Mouse (Mus musculus): Measurements from ENCODE around the gene Cep170b. TPM values are rescaled to one million over a fixed set of nuclear protein-coding genes. Genes with fewer than 3 reads are reported as not detected.

Gene Cep170b
- polyA plus RNA-seq, 1 experiment: 22.8 TPM

DNA sequence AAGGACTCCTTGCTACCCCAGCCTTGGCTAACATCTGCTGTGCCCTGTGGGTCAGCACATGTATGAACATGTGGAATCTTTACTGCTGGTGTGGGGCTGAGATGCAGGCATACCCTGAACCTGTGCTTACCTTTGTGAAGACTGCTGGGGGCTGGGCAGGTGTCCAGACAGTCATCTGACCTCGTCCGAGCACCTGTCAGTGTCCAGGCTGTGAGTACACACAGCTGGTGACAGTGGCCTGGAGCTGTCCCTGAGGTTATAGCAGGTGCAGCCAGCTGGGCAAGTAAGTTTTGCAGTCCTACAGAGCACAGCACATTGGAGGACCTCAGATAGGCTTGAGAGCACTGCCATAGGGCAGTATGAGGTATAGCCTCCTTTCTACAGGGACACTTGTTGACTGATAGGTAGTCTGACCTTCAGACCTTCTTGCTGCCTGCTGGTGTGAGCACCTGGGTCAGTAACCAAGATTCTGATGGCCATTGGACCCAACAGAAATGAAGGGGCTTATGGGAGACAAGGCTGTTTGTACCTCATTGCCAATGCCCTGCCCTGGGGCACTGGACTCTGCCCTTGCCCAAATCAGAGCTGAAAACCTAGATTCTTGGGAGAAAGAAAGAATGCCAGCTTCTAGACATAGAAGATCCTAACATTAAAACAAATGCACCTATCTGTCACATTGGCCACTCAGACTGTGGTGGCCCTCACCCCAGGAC lies 14.0 kb downstream of the Cep170b start:
- Histone ChIP-seq H3K36me3 (ENCODE audit: control insufficient read depth, insufficient read depth) (peaks cover 4% of the 10 kb centered on the region), H3K27me3 (ENCODE audit: control insufficient read depth, insufficient read depth, insufficient read length) (no peaks in the 10 kb centered on the region), H3K79me2 (ENCODE audit: control insufficient read depth, insufficient read depth) (no peaks in the 10 kb centered on the region), H3ac (ENCODE audit: control insufficient read depth, insufficient read length) (no peak overlapping the region), H3K4me2 (ENCODE audit: low read depth) (no peak overlapping the region), H3K4me3 (no peak overlapping the region)
- peak in 1 of 3 experiments; percentile 20 for TF ChIP-seq MYOG (IDR thresholded peaks at IDR 0.05; ENCODE audit: control insufficient read depth in 1 of 3, insufficient read depth in 1 of 3, insufficient read length in 2 of 3, low read depth in 2 of 3)
- TF ChIP-seq POLR2A (IDR thresholded peaks at IDR 0.05; ENCODE audit: insufficient read length, low read depth): no peak
- peak in 2 of 3 experiments; percentile 32 to 51 for TF ChIP-seq MYOD1 (IDR thresholded peaks at IDR 0.05; ENCODE audit: control insufficient read depth in 1 of 3, insufficient read length in 2 of 3, low read depth in 2 of 3)

DNA sequence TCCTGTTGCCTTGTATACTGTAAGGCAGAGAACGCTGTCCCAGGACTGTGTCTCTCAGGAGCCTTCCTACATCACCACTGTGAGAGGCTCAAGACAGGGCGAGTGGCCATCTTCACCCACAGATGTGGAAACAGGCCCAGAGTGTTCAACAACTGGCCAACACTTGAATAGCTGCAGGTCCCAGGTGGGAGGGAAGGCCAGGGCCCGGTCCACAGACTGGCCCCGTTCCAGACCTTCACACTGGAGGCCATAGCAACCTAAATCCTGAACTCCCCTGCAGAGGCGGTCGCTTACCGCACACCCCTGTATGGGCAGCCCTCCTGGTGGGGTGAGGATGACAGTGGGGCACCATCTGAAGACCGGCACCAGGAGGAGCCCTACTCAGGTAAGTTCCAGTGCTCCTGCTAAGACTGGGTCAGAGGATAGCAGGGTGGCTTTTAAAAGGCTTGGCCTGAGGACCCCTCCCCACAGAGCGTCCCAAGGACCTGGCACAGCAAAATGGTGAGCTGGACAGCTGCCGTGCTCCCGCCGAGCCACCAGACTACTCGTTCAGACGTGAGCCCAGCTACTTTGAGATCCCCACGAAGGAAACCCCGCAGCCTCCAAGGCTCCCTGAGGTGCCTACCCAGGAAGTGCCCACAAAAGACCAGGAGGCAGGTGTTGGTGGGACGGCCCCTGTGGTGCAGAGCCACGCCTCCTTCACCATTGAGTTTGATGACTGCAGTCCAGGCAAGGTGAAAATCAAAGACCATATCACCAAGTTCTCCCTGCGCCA lies 14.8 kb downstream of the Cep170b start:
- Histone ChIP-seq H3K36me3 (ENCODE audit: control insufficient read depth, insufficient read depth) (peaks cover 4% of the 10 kb centered on the region), H3ac (ENCODE audit: control insufficient read depth, insufficient read length) (no peak overlapping the region), H3K27me3 (ENCODE audit: control insufficient read depth, insufficient read depth, insufficient read length) (no peaks in the 10 kb centered on the region), H3K4me2 (ENCODE audit: low read depth) (no peak overlapping the region), H3K79me2 (ENCODE audit: control insufficient read depth, insufficient read depth) (no peaks in the 10 kb centered on the region), H3K4me3 (no peak overlapping the region)
- no peak for TF ChIP-seq MYOG (IDR thresholded peaks at IDR 0.05; ENCODE audit: control insufficient read depth in 1 of 3, insufficient read depth in 1 of 3, insufficient read length in 2 of 3, low read depth in 2 of 3)
- TF ChIP-seq USF1 (IDR thresholded peaks at IDR 0.05; ENCODE audit: low read depth): no peak
- no peak for TF ChIP-seq TCF3 (IDR thresholded peaks at IDR 0.05; ENCODE audit: insufficient read length, low read depth)
- TF ChIP-seq REST (IDR thresholded peaks at IDR 0.05; ENCODE audit: insufficient read depth, insufficient read length): no peak
- TF ChIP-seq POLR2A (IDR thresholded peaks at IDR 0.05; ENCODE audit: insufficient read length, low read depth): no peak
- TF ChIP-seq MAX (IDR thresholded peaks at IDR 0.05; ENCODE audit: low read depth): no peak
- no peak for TF ChIP-seq TCF12 (IDR thresholded peaks at IDR 0.05; ENCODE audit: insufficient read depth, poor library complexity, severe bottlenecking)
- TF ChIP-seq MYOD1 (IDR thresholded peaks at IDR 0.05; ENCODE audit: control insufficient read depth in 1 of 3, insufficient read length in 2 of 3, low read depth in 2 of 3): no peak

DNA sequence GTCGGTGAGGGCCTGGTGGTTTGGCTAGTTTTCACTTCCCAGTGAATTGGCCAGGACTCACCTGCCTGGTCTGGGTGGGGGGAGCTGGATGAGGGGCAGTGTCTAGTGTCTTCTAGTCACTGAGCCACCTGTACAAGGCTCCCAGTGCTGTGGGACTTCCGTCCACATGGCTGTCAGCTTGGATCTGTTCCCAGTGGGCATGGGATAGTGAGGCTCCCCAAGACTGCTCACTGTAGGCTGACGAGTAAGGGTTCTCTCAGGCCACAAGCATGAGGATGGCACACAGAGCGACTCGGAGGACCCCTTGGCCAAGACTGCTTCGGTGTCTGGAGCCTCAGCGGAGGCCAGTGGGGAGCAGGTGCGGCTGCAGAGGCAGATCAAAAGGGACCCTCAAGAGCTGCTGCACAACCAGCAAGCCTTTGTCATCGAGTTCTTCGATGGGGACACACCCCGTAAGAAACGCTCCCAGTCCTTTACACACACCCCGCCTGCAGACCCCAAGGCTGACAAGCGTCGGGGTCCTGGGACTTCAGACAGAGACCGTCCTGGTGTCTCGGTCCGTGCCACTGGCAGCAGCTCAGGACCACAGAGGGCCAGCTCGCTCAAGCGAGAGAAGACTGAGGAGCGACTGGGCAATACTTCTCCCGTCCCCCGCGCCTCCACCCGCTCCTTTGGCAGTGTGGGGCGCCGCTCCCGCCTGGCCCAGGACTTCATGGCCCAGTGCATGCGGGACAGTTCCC lies 15.8 kb downstream of the Cep170b start:
- no peak overlapping the region for H3ac ChIP-seq (ENCODE audit: control insufficient read depth, insufficient read length)
- H3K27me3 ChIP-seq (ENCODE audit: control insufficient read depth, insufficient read depth, insufficient read length): no peaks in the 10 kb centered on the region
- no peak overlapping the region for H3K4me3 ChIP-seq
- H3K4me2 ChIP-seq (ENCODE audit: low read depth): no peak overlapping the region
- H3K36me3 ChIP-seq (ENCODE audit: control insufficient read depth, insufficient read depth): peaks cover 4% of the 10 kb centered on the region
- TF ChIP-seq MYOG (IDR thresholded peaks at IDR 0.05; ENCODE audit: control insufficient read depth in 1 of 3, insufficient read depth in 1 of 3, insufficient read length in 2 of 3, low read depth in 2 of 3) (no peak), USF1 (IDR thresholded peaks at IDR 0.05; ENCODE audit: low read depth) (no peak), MAX (IDR thresholded peaks at IDR 0.05; ENCODE audit: low read depth) (no peak), SRF (IDR thresholded peaks at IDR 0.05; ENCODE audit: control insufficient read depth, insufficient read length, low read depth) (no peak), E2F4 (IDR thresholded peaks at IDR 0.05; ENCODE audit: insufficient read depth) (no peak), MYOD1 (IDR thresholded peaks at IDR 0.05; ENCODE audit: control insufficient read depth in 1 of 3, insufficient read length in 2 of 3, low read depth in 2 of 3) (no peak), REST (IDR thresholded peaks at IDR 0.05; ENCODE audit: insufficient read depth, insufficient read length) (no peak), TCF3 (IDR thresholded peaks at IDR 0.05; ENCODE audit: insufficient read length, low read depth) (no peak), TCF12 (IDR thresholded peaks at IDR 0.05; ENCODE audit: insufficient read depth, poor library complexity, severe bottlenecking) (no peak), POLR2AphosphoS2 (IDR thresholded peaks at IDR 0.05; ENCODE audit: insufficient read length, low read depth) (no peak)
- H3K79me2 ChIP-seq (ENCODE audit: control insufficient read depth, insufficient read depth): no peaks in the 10 kb centered on the region

DNA sequence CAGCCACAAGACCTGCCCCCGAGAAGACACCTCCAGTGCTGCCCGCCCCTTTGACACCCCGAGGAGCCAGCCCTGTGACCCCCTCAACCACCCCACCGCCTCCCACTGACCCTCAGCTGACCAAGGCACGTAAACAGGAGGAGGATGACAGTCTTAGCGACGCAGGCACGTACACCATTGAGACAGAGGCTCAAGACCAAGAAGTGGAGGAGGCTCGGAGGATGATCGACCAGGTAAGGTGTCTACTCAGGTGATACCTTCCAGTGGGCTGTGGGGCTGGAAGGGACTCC lies 16.3 kb downstream of the Cep170b start:
- Histone ChIP-seq H3K4me3 (no peak overlapping the region), H3K36me3 (ENCODE audit: control insufficient read depth, insufficient read depth) (peaks cover 4% of the 10 kb centered on the region), H3ac (ENCODE audit: control insufficient read depth, insufficient read length) (no peak overlapping the region), H3K4me2 (ENCODE audit: low read depth) (no peak overlapping the region), H3K27me3 (ENCODE audit: control insufficient read depth, insufficient read depth, insufficient read length) (no peaks in the 10 kb centered on the region), H3K79me2 (ENCODE audit: control insufficient read depth, insufficient read depth) (no peaks in the 10 kb centered on the region)
- TF ChIP-seq MAX (IDR thresholded peaks at IDR 0.05; ENCODE audit: low read depth): no peak
- TF ChIP-seq POLR2A (IDR thresholded peaks at IDR 0.05; ENCODE audit: insufficient read length, low read depth): no peak
- no peak for TF ChIP-seq SRF (IDR thresholded peaks at IDR 0.05; ENCODE audit: control insufficient read depth, insufficient read length, low read depth)
- no peak for TF ChIP-seq TCF12 (IDR thresholded peaks at IDR 0.05; ENCODE audit: insufficient read depth, poor library complexity, severe bottlenecking)
- TF ChIP-seq MYOD1 (IDR thresholded peaks at IDR 0.05; ENCODE audit: control insufficient read depth in 1 of 3, insufficient read length in 2 of 3, low read depth in 2 of 3): no peak
- no peak for TF ChIP-seq CEBPB (IDR thresholded peaks at IDR 0.05; ENCODE audit: insufficient read depth, poor library complexity, severe bottlenecking)
- no peak for TF ChIP-seq REST (IDR thresholded peaks at IDR 0.05; ENCODE audit: insufficient read depth, insufficient read length)
- no peak for TF ChIP-seq MYOG (IDR thresholded peaks at IDR 0.05; ENCODE audit: control insufficient read depth in 1 of 3, insufficient read depth in 1 of 3, insufficient read length in 2 of 3, low read depth in 2 of 3)
- no peak for TF ChIP-seq USF1 (IDR thresholded peaks at IDR 0.05; ENCODE audit: low read depth)

Data from myocyte (in vitro differentiated cells).